Mouse (Mus musculus) heart, adult 9 months (tissue): ENCODE measurements around the gene Prkcd.

Experiments
- DNase-seq, 2 experiments: peaks; one replicate each; pipeline ENCODE4 v3.0.0; 2022; ENCODE audit warnings: low spot score in 2 of 2

Prkcd gene

DNA sequence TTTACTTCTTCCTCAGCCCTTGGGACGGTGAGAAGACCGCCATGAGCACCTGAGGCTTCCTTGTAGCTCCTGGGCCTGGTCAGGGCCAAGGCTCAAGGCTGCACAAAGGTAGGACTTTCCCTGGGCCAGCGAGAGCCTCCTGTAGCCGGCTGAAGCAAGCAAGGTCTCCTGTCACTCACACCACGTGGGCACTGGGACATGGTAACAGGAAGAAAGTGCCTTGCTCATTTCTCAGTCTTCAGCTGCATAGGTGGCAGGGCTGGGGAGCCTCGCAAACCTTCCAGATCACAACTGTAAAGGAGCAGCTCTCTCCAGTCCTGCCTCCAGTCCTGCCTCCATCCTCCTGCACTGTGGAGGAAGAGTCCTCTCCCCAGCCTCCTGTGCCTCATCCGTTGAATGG lies 50.2 kb downstream of the Prkcd start:
- no peak for DNase-seq

DNA sequence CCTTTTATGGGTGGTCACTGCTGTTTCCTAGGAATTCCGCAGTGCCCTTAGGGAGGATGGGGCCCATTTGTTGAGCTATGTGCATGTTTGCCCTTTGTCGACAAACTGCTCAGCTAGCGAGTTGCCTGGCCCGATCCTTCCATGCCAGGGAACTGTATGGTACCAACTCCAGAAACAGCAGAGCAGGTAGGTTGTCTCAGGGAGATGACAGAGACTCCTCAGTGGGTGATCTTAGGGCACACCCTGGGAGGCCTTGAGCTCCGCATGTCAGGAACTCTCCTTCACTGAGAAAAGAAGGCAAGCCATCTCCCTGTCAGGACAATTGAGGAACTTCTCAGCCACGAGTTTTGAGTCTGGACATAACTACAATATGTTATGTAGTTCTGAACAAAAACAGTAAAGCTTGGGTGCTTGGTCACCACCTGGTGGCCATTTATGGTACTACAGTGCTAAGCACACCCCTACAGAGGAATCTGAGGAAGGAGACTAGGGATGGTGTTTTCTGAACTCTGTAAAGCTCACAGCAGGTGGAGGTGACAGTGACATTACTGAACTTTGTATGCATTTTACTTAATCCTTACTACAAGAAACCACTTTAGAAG lies 51.9 kb downstream of the Prkcd start:
- peak; percentile 64 to 76 for DNase-seq

DNA sequence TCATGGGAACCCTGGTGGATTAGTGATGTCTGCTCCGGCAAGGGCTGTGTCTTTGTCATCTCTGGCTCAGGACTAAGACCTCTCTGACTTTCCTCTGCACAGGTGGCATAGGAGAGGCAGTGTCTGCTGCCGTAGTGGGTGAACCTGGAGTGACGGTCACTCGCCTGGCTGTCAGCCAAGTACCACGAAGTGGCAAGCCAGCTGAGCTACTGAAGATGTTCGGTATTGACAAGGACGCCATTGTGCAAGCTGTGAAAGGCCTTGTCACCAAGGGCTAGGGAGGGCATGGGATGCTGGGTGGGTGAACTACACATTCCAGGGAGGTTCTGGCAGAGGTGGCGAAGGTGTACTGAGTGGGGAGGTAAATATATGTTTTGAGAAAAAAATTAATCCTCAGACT lies 52.8 kb downstream of the Prkcd start:
- DNase-seq = no peak

DNA sequence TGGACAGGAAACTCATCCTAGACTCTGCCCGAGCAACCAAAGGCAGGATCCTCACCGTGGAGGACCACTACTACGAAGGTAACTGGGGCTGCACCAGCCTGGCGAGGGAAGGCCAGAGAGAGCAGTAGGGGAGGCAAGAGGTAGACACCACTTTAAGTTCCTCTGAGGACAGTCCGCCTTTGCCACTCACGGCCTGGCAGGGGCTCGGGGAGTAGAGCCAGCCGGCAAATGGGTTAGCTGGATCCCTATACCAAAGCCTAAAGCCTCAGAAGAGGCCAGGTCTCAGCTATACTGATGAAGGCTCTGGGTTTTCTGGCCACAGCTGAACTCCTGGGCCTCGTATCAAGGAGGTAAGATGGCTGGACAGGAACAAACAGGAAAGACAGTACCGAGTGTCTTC lies 53.8 kb downstream of the Prkcd start:
- no peak for DNase-seq

DNA sequence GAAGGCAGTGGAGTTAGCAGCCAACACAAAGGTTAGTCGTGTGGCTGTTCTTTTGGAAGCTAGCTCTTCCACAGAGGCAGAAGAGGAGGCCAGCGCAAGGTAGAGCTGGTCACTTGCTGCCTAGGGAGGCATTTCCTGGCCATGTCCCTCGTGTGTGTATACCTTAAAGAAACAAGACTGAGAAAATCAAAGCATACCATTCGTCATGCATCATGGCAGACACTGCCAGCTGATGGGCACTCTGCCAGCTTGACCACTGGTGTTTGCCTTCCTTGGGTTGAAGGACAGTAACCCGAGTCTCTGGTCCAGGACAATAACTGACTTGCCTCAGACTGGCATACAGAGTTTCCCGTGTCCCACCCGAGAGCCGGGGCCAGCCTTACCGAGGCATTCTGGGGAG lies 55.7 kb downstream of the Prkcd start:
- no peak for DNase-seq

DNA sequence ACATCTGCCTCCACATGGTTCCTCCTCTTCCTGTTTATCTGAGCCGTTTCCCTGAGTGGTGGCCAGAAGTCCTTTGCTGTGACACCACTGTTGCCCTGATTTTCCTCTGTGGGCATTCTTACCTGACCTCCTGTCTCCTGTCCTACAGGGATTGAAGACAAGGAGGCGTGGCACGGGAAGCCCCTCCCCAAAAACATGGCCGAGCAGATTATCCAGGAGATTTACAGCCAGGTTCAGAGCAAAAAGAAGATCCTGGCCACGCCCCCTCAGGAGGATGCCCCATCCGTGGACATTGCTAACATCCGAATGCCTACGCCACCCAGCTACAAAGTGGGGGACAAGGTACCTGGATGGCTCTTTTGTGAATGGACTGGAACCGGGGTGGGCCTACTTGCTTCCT lies 58.0 kb downstream of the Prkcd start:
- DNase-seq = no peak

DNA sequence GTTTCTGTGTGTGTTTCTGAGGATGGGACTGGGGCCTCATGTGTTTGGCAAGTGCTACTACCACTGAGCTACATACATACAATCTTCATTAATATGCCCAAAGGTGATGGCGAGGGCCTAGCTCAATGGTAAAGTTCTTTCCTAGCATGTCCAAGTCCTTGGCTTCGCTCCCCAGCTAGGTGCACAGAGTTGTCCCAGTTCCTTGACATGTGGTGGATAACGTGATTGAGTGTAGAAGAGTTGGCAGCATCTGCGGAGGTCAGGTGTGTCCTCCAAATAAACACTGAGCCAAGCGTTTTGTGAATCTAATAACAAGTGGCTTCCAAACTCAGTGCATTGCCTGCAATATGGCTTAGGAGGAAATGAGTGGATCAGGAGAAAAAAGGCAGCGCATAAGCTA lies 59.7 kb downstream of the Prkcd start:
- peak in 1 of 2 experiments; percentile 54 for DNase-seq

DNA sequence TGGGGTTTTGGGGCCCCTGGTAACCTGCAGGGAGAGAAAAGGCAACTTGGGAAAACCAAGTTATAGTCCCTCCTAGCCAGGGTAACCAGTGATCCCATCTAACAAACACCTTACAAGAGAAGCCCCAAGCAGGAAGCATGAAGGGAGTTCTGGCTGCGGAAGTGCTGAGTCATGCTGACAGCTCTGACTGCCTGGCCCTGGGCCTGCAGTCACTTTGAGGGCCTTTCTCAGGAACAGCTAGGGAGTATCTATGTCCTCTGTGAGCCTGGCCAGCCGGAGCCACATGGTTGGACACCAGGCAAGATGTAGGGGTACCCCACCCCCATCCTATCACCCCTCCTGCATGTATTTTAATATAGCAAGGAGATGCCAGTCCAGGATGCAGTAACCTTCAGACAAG lies 61.6 kb downstream of the Prkcd start:
- DNase-seq = peak; percentile 65 to 83

DNA sequence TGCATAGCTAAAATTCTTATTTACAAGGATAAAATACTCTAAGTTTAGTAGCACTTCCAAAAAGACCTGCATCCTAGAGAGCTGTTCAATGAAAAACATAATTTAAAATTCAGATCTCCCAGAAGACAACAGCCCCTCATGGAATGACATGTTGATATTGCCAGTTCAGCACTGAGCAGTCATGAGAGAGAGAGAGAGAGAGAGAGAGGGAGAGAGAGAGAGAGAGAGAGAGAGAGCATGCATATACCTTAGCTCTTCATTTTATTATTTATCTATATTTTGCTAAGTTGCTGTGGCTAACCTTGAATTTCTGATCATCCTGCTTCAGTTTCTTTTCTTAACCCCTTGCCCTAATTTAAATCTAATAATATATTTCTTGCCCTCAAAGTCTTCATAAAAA lies 63.7 kb downstream of the Prkcd start:
- DNase-seq = no peak

DNA sequence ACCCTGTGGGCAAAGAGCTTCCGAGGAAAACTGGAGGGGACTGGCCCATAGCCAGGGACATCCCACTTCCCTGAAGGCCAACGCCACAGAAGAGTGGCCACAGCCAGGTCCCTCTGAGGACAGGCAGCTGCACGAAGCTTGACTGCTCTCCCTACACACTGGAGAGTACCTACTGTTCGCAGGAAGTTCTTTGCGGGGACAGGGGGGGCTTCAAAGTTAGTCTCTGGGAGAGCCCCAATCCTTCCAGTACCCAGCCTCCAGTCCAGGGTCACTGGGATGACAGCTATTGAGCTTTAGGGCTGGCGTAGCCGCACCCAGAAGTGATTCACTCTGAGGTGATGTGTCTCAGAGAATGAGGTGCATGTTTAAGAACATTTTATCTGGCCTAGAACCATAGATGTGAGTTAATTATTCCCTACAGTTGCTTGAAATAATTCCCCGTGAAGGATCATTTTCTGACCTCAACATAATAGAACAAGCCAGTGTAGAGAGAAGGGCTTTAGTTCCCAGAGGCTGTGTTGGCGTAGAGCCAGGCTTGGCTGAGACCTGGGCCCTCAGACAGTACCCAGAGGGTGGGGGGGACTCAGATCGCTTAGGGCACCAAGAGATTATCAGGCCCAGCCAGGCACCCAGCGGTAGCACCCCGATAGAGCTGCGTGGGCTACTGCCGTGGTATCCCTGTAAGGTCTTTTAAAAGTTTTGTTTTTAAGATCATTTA lies 64.4 kb downstream of the Prkcd start:
- no peak for DNase-seq

DNA sequence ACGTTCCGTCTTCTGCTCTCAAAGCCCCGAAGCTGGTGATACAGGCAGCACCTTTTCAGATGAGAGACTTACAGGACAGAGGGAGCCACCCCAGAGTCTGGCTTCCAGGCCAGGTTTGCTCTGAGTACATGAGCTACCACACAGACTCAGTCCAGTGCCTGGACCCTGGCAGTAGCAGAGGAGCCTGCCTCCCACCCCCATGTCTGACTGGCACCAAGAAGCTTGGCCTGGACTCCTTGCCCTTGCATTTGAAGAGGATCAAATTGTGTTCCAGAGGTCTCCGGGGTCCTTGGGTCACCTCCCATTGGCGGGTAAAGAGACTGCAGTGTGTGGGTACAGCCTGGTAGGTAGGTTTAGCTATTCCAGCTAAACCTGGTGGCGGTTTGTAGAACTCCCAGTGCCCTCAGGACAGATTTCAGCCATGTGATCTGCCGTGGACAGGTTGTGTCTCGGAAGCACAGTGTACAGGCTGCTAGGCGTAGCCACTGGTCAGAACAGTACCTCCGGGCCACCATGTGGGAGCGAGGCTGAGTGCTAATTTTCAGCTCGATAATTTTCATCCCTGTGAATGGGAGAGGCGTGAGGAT lies 65.1 kb downstream of the Prkcd start:
- DNase-seq = no peak

DNA sequence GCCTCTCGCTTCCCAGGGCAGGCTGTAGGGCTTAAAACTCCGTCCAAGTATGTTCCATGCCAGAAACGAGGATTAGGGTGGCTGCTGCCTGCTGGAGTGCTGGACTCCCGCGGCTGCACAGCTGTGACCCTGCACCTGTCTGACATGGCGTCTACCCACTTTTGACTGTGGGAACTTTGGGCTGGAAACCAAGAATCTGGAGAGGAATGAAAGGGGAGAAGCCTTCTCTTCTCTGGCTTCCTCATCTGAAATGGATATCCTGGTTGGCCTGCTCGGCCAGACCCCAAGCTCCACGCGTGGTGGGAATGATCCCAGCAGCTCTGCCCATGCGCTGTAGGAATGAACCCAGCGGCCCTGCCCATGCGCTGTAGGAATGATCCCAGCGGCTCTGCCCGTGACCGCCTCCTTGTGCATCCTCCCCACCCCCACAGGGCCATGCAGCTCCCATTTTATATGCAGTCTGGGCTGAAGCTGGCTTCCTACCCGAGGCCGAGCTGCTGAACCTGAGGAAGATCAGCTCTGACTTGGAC lies 66.6 kb downstream of the Prkcd start:
- no peak for DNase-seq

DNA sequence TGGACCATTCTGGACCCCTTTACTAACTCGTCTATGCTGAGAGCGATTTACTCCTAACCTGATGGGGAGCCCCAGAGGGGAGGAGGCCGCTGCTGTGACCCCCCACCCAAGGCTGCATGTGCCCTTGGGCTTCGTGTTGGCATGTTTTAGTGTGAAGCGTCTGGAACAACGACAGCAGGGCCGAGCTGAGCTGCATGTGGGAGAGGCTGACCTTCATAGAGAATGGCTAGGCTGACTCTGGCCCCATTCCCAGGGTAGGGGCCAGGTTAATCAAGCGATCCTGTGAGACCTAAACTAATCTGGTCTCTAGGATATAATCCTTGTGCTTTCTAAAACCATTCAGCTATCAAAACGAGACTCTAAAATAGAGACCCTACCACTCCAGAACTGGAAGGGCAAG lies 68.3 kb downstream of the Prkcd start:
- DNase-seq = no peak

DNA sequence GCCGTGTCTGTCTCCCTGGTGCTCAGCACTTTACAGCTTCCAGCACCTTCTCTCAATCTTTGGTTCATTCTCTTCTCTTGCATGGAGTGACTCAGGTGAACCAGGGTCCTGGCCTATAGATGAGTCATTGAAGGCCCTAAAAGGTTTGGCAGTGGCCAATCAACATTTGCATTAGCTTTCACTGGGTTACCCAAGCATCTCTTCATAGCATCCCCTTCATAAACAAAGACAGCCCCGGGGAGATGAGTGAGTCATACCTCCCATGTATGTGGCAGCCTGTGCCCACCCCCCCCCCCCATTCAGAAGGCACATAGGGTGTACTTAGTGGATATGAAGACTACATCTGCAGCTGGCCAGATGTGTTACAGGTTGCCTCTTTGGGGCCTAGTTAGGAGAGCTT lies 69.4 kb downstream of the Prkcd start:
- DNase-seq = no peak

DNA sequence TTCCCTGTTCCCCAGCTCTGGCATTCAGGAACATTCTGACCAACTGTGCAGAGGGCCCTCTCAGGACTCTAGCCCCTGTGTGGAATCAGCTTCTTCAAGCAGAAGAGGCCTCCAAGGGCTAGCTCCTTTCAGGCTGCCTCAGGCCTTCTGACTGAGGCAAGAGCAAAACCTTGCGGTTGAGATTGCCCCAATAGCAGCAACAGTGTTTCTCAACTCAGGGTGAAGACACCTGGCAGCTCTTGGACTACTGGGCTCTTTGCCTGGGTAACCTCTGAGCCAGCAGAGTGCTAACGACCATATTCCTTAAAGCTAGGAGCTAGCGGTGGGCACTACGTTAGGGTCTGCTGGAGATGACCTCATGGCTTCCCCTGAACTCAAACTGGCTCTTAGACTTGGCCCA lies 72.8 kb downstream of the Prkcd start:
- no peak for DNase-seq

DNA sequence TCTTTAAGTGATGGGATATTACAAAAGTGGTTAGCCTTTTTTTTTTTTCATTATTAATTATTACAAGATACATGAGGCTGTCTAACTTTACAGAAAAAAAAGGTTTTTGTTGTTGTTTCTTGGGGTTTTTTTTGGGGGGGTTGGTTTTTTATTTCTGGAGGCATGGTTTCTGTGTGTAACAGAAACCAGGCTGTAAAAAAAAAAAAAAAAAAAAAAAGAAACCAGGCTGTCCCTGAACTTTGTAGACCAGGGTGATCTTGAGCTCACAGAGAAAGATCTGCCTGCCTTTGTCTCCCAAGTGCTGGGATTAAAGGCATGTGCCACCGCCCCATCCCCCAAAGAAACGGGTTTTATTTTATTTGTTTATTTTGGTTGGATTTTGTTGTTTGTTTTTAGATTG lies 74.0 kb downstream of the Prkcd start:
- no peak for DNase-seq

DNA sequence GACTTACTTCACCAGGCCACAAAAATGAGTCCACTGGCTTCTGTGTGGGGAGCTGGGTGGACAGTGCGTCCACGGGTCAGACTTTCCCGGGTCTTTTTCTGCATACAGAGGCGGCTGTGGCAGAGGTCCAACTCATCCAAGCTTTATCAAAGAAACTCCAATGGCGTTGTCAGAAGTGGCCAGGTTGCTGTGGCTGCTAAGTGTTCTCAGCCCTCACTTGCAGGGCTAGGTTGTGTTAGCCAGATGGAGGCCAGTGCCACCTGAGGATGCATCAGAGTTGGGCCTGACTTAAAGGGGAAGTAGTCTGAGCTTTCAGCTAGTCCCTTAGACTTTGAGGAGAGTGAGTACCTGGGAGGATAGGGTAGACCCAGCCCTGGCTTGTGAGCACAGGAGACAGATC lies 74.5 kb downstream of the Prkcd start:
- DNase-seq = no peak

DNA sequence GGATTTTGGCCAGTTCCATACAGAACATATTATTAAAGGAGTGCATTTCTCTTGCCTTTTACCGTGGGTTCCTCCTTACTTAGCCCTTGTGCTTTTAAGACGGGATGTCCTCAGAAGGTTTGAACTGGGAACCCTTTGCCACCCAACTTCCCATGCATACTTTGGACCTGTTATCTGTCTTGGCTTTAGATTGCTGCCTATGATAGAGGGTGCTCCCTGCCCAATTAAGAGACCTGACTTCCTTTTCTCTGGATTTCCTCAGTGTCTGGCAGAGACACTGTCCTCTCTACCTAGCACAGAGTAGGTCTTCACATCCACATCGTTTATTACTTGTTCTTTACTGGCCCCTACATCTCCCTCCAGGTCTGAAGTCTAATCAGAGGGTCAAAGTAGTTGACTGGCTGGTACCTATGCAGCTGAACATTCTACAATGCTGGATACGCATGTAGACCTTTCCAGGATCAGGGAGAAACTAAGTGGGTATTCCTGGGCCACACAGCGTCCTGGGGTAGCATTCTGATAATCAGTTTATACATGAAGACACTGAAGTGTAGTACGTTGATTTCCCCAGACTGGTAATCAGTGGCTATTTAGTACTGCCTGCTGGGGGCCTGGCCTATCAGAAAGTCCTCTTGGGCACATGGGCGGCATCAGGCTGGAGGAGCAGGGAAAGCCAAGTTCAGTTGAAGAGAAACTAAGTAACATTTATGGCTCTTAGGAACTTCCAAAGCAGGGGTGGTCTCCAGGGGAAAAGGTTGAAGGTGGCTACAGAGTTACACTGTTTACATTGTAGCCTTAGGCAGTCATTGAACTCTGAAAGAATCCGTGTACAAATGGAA lies 75.6 kb downstream of the Prkcd start:
- no peak for DNase-seq

DNA sequence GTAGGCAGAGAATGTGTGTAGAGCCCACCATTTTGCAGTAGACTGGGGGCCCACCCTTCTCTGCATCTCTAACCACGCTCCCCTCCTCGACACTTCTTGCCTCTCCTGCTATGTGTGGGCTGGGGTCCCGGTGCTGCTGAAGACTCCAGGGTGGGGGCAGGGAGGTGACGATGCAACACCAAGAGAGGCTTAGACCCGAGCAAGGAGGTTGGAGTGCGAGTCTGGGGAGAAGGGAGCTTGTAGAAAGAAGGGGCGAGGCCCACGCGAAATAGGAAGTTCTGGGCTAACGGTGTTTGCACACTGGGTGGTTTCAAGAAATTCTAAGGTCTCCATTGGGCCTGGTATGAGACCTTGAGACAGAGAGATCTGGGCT lies 76.2 kb downstream of the Prkcd start:
- no peak for DNase-seq

DNA sequence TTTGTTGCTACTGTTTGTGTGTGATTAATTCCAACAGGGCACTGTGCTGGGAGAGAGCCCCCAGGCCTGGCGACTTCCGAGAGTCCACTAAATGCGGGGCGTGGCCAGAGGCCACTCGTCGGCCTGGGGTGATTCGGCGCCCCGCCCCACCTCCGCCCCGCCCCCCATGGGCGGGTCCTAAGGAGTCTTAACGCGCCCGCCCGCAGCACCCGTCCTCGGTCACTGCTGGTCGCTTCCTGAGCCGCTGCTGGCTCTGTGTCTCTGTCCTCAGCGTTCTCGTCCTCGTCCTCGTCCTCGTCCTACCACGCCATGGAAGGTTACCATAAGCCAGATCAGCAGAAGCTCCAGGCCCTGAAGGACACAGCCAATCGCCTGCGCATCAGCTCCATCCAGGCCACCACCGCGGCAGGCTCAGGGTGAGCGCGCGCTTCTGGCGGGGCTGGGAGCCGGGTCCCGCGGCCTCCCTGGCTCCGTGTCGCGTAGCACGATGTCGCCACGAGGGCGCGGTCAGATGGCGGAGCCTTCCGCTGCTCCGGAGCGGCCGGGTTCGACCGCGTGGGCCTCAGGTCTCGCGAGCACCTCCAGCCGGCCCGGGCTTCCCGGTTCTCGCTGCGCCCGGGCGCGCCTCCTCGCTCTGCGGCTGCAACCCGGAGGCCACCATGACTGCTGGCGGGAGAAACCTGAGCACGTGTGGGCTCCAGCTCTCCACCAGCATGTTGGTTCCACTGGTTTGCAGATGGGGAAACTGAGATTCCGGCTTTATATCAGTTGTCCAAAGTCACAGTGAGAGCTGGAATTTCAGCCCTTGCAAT lies 76.8 kb downstream of the Prkcd start:
- peak; percentile 95 to 96 for DNase-seq

DNA sequence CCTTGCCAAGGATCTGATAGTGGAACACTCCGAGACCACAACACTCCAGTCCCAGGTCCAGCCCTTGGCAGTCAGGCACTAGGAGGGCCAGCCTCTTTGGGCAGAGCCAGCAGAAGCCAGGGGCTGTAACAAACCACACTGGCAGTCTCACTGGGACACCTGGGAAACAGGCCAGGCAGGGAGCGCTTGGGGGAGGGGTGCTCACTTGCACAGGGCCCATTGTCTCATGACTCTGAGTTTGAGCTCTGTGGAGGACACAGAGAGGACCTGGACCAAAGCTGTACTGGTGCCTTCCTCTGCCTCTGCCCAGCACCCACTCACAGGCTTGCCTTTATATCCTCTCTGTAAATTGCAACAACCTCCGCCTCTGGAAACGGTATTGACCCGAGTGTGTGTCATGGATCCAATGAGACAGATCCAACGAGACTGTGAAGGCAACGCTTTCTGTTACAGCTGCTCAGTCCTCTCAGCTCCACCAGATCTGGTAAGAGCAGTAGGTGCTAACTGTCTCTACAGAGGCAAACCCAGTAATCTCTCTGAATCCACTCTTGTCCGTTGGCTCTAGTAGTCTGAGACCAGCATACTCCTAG lies 77.8 kb downstream of the Prkcd start, which contains the start of gene Tkt:
Tkt (plus strand) TSS at position 229 of the 590 bp plus-strand sequence.
- DNase-seq = peak; percentile 86 to 89
